Mouse (Mus musculus) heart, embryonic 14.5 days (tissue): ENCODE data around the gene Adam15. TPM values are rescaled to one million over a fixed set of nuclear protein-coding genes. Genes with fewer than 3 reads are reported as not detected.

Source experiments
- ATAC-seq: fragments of 200-750 bp; cut with Nextera tagmentation; 2 replicates; pipeline ENCODE4 v1.8.0; 2017; ENCODE audit warnings: low read depth, moderate TSS enrichment; ENCODE audit not compliant: insufficient number of reproducible peaks, insufficient read depth, low FRiP score
- H3K27ac ChIP-seq, 2 experiments: fragments of 200-500 bp in 1 of 2; fragments of 300-500 bp in 1 of 2; sonication (generic) in 1 of 2; replicated peaks in 1 of 2; 2 replicates each; pipeline ENCODE4 v1.5.1; 2012 to 2014; ENCODE audit warnings: low read depth in 2 of 2, low read length in 2 of 2, control low read depth in 1 of 2, mild to moderate bottlenecking in 1 of 2, mixed read lengths in 1 of 2; ENCODE audit not compliant: control insufficient read depth in 1 of 2, insufficient read depth in 1 of 2
- H3K27me3 ChIP-seq: fragments of 300-500 bp; sonication (generic); 2 replicates; pipeline ENCODE4 v1.6.1; 2014; ENCODE audit warnings: mild to moderate bottlenecking, low read length, control low read depth; ENCODE audit not compliant: control insufficient read depth, insufficient read depth
- H3K36me3 ChIP-seq: fragments of 300-500 bp; sonication (generic); 2 replicates; pipeline ENCODE4 v1.6.1; 2014; ENCODE audit warnings: mild to moderate bottlenecking, control low read depth, low read length, mixed read lengths; ENCODE audit not compliant: control insufficient read depth, insufficient read depth
- H3K4me1 ChIP-seq, 2 experiments: fragments of 200-500 bp in 1 of 2; fragments of 300-500 bp in 1 of 2; sonication (generic) in 1 of 2; 2 replicates each; pipeline ENCODE4 v1.6.1; 2012 to 2014; ENCODE audit warnings: low read length in 2 of 2, control low read depth in 1 of 2, mixed read lengths in 1 of 2; ENCODE audit not compliant: control insufficient read depth in 2 of 2, insufficient read depth in 2 of 2
- H3K4me2 ChIP-seq: fragments of 300-500 bp; sonication (generic); 2 replicates; pipeline ENCODE4 v1.6.1; 2014; ENCODE audit warnings: mild to moderate bottlenecking, low read length
- H3K4me3 ChIP-seq, 2 experiments: fragments of 200-500 bp in 1 of 2; fragments of 300-500 bp in 1 of 2; sonication (generic) in 1 of 2; 2 replicates each; pipeline ENCODE4 v1.5.1; 2012 to 2014; ENCODE audit warnings: low read length in 2 of 2, mild to moderate bottlenecking in 2 of 2, control low read depth in 1 of 2, low read depth in 1 of 2, moderate library complexity in 1 of 2; ENCODE audit not compliant: control insufficient read depth in 1 of 2, insufficient read depth in 1 of 2
- H3K9ac ChIP-seq: fragments of 300-500 bp; sonication (generic); 2 replicates; pipeline ENCODE4 v1.6.1; 2014; ENCODE audit warnings: mild to moderate bottlenecking, low read length
- H3K9me3 ChIP-seq: fragments of 300-500 bp; sonication (generic); 2 replicates; pipeline ENCODE4 v1.6.1; 2016; ENCODE audit warnings: low read length, control low read depth; ENCODE audit not compliant: control insufficient read depth
- WGBS: fragments of 180-500 bp; shearing (Covaris S2); extraction: QIAGEN DNeasy Blood & Tissue Kit; methylation state at CpG from one replicate; pipeline ENCODE4 v1.1.7; 2014; 5-methylcytosine and 5-hydroxymethylcytosine counted together
- polyA plus RNA-seq: library from polyadenylated mRNA; unstranded; fragments of >200 nt; fragmentation: Nextera tagmentation; extraction: Ambion mirVana; gene quantifications from 2 replicates; pipeline ENCODE4 v1.2.1, GENCODE M21; 2014

The Adam15 gene
- polyA plus RNA-seq, 1 experiment from 2014 or later, result 31.0 TPM

- no peak overlapping the region for H3K4me3 ChIP-seq
- H3K27ac ChIP-seq, result no peak overlapping the region
- WGBS, result 88% methylated on average over 11 of the region's 11 CpGs
- no peak overlapping the region for H3K9ac ChIP-seq
- H3K27me3 ChIP-seq, result no peaks in the 10 kb centered on the region
- no peaks in the 10 kb centered on the region for H3K36me3 ChIP-seq
- no peaks in the 10 kb centered on the region for H3K9me3 ChIP-seq
- H3K4me2 ChIP-seq, result no peak overlapping the region
- ATAC-seq, result no peak
- H3K4me1 ChIP-seq, result peaks cover 10 to 25% of the 10 kb centered on the region in 2 experiments
Observed at GRCm38 (mm10) chr3:89387632-89388031, 37.8 kb upstream of the Adam15 start.

GRCm38 (mm10) chr3:89386438-89387420 lies 36.9 kb upstream of the Adam15 start:
- H3K4me3 ChIP-seq, result no peak overlapping the region

GRCm38 (mm10) chr3:89385451-89385850 lies 35.7 kb upstream of the Adam15 start:
- Histone ChIP-seq H3K9ac (no peak overlapping the region), H3K36me3 (peaks cover 8% of the 10 kb centered on the region), H3K4me1 (peaks cover 4 to 13% of the 10 kb centered on the region in 2 experiments), H3K4me2 (no peak overlapping the region), H3K4me3 (no peak overlapping the region), H3K9me3 (no peaks in the 10 kb centered on the region), H3K27ac (no peak overlapping the region), H3K27me3 (no peaks in the 10 kb centered on the region)
- no peak for ATAC-seq
- WGBS, result 57% methylated on average over 11 of the region's 11 CpGs

More at GRCm38 (mm10) chr3:89386438-89387420, 36.9 kb upstream of the Adam15 start:
- Histone ChIP-seq H3K36me3 (no peaks in the 10 kb centered on the region), H3K27ac (no peak overlapping the region), H3K9me3 (no peaks in the 10 kb centered on the region), H3K4me2 (no peak overlapping the region), H3K9ac (no peak overlapping the region), H3K27me3 (no peaks in the 10 kb centered on the region), H3K4me1 (peaks cover 10 to 25% of the 10 kb centered on the region in 2 experiments)
- no peak for ATAC-seq
- WGBS, result 72% methylated on average over 17 of the region's 17 CpGs

- Histone ChIP-seq H3K36me3 (peaks cover 18% of the 10 kb centered on the region), H3K4me1 (peaks cover 0 to 6% of the 10 kb centered on the region in 2 experiments; a peak in 3 of 4 replicates), H3K9ac (no peak overlapping the region), H3K27ac (no peak overlapping the region), H3K4me3 (no peak overlapping the region), H3K9me3 (no peaks in the 10 kb centered on the region), H3K27me3 (no peaks in the 10 kb centered on the region), H3K4me2 (no peak overlapping the region)
- no peak for ATAC-seq
- 69% methylated on average over 11 of the region's 12 CpGs for WGBS
Observed at GRCm38 (mm10) chr3:89384331-89385076, 34.7 kb upstream of the Adam15 start.

- H3K4me2 ChIP-seq, result no peak overlapping the region
- ATAC-seq, result no peak
- H3K9me3 ChIP-seq, result no peaks in the 10 kb centered on the region
- H3K36me3 ChIP-seq, result peaks cover 23% of the 10 kb centered on the region
- no peak overlapping the region for H3K27ac ChIP-seq
- H3K27me3 ChIP-seq, result no peaks in the 10 kb centered on the region
- 88% methylated on average over 5 of the region's 5 CpGs for WGBS
- H3K4me3 ChIP-seq, result no peak overlapping the region
- peaks cover 2 to 9% of the 10 kb centered on the region in 2 experiments; a peak in 3 of 4 replicates for H3K4me1 ChIP-seq
- H3K9ac ChIP-seq, result no peak overlapping the region
Observed at GRCm38 (mm10) chr3:89383651-89384255, 34.0 kb upstream of the Adam15 start.

- no peak for ATAC-seq
- H3K4me2 ChIP-seq, result no peak overlapping the region
- peaks cover 23% of the 10 kb centered on the region for H3K36me3 ChIP-seq
- H3K27me3 ChIP-seq, result no peaks in the 10 kb centered on the region
- peaks cover 5 to 14% of the 10 kb centered on the region in 2 experiments for H3K4me1 ChIP-seq
- H3K9me3 ChIP-seq, result no peaks in the 10 kb centered on the region
- H3K9ac ChIP-seq, result no peak overlapping the region
- 79% methylated on average over 5 of the region's 5 CpGs for WGBS
- H3K27ac ChIP-seq, result no peak overlapping the region
- H3K4me3 ChIP-seq, result no peak overlapping the region
Observed at GRCm38 (mm10) chr3:89382950-89383349, 33.2 kb upstream of the Adam15 start.
